Mouse (Mus musculus) embryonic facial prominence, embryonic 13.5 days (tissue): ENCODE results near the gene Borcs6. TPM values are rescaled to one million over a fixed set of nuclear protein-coding genes. Genes with fewer than 3 reads are reported as not detected.

ENCODE experiments used
- ATAC-seq: fragments of 200-750 bp; cut with Nextera tagmentation; 2 replicates; pipeline ENCODE4 v1.8.0; 2017; ENCODE audit warnings: low read depth; ENCODE audit not compliant: insufficient number of reproducible peaks, insufficient read depth, low FRiP score, low TSS enrichment
- H3K27ac ChIP-seq: fragments of 300-500 bp; sonication (generic); 2 replicates; pipeline ENCODE4 v1.5.1; 2015; ENCODE audit warnings: moderate library complexity, mild to moderate bottlenecking, inconsistent platforms
- H3K27me3 ChIP-seq: fragments of 300-500 bp; sonication (generic); 2 replicates; pipeline ENCODE4 v1.6.1; 2015; ENCODE audit warnings: mild to moderate bottlenecking, inconsistent platforms
- H3K36me3 ChIP-seq: fragments of 300-500 bp; sonication (generic); 2 replicates; pipeline ENCODE4 v1.6.1; 2015; ENCODE audit warnings: mild to moderate bottlenecking, inconsistent platforms
- H3K4me1 ChIP-seq: fragments of 300-500 bp; sonication (generic); 2 replicates; pipeline ENCODE4 v1.6.1; 2015; ENCODE audit warnings: inconsistent platforms
- H3K4me2 ChIP-seq: fragments of 300-500 bp; sonication (generic); 2 replicates; pipeline ENCODE4 v1.6.1; 2015; ENCODE audit warnings: moderate library complexity, mild to moderate bottlenecking, inconsistent platforms
- H3K4me3 ChIP-seq: fragments of 300-500 bp; sonication (generic); 2 replicates; pipeline ENCODE4 v1.5.1; 2015; ENCODE audit warnings: mild to moderate bottlenecking, inconsistent platforms
- H3K9ac ChIP-seq: fragments of 300-500 bp; sonication (generic); 2 replicates; pipeline ENCODE4 v1.6.1; 2015; ENCODE audit warnings: mild to moderate bottlenecking, inconsistent platforms
- H3K9me3 ChIP-seq: fragments of 300-500 bp; sonication (generic); 2 replicates; pipeline ENCODE4 v1.6.1; 2016; ENCODE audit warnings: inconsistent platforms
- WGBS: fragments of 180-500 bp; shearing (Covaris S2); methylation state at CpG from one replicate; pipeline ENCODE4 v1.1.7; 2015; ENCODE audit warnings: mixed read lengths; 5-methylcytosine and 5-hydroxymethylcytosine counted together
- polyA plus RNA-seq: library from polyadenylated mRNA; unstranded; fragments of >200 nt; fragmentation: Nextera tagmentation; extraction: Ambion mirVana; gene quantifications from 2 replicates; pipeline ENCODE4 v1.2.1, GENCODE M21; 2015

Borcs6 gene
- polyA plus RNA-seq, 1 experiment from 2014 or later: 10.3 TPM

GRCm38 (mm10) chr11:69035411-69035810 lies 24.1 kb upstream of the Borcs6 start:
- peak overlapping the region; percentile 60 for H3K4me2 ChIP-seq
- no peak overlapping the region for H3K4me3 ChIP-seq
- H3K9ac ChIP-seq: no peak overlapping the region
- 83% methylated on average over 9 of the region's 9 CpGs for whole genome bisulfite sequencing
- no peaks in the 10 kb centered on the region for H3K27me3 ChIP-seq
- no peaks in the 10 kb centered on the region for H3K9me3 ChIP-seq
- peaks cover 32% of the 10 kb centered on the region for H3K4me1 ChIP-seq
- H3K36me3 ChIP-seq: peaks cover 49% of the 10 kb centered on the region
- peak overlapping the region; percentile 64 for H3K27ac ChIP-seq
- ATAC-seq: no peak

- peak overlapping the region; percentile 64 for H3K27ac ChIP-seq
- peaks cover 32% of the 10 kb centered on the region for H3K4me1 ChIP-seq
- H3K36me3 ChIP-seq: peaks cover 44% of the 10 kb centered on the region
- peak overlapping the region; percentile 60 for H3K4me2 ChIP-seq
- no peak for ATAC-seq
- H3K9me3 ChIP-seq: no peaks in the 10 kb centered on the region
- H3K9ac ChIP-seq: no peak overlapping the region; the same call in 1 of the 2 replicates
- H3K4me3 ChIP-seq: peak overlapping the region; percentile 78
- 6% methylated on average over 8 of the region's 8 CpGs for WGBS
- no peaks in the 10 kb centered on the region for H3K27me3 ChIP-seq
Measured at GRCm38 (mm10) chr11:69035849-69036248, 23.7 kb upstream of the Borcs6 start.

GRCm38 (mm10) chr11:69036486-69037230 lies 22.9 kb upstream of the Borcs6 start:
- no peaks in the 10 kb centered on the region for H3K27me3 ChIP-seq
- peak overlapping the region; percentile 82 for H3K9ac ChIP-seq
- peaks cover 36% of the 10 kb centered on the region for H3K36me3 ChIP-seq
- no peak for ATAC-seq
- H3K4me3 ChIP-seq: peak overlapping the region; percentile 78
- no peaks in the 10 kb centered on the region for H3K9me3 ChIP-seq
- 9% methylated on average over 20 of the region's 20 CpGs for WGBS
- peaks cover 32% of the 10 kb centered on the region for H3K4me1 ChIP-seq
- H3K4me2 ChIP-seq: peak overlapping the region; percentile 60
- H3K27ac ChIP-seq: peak overlapping the region; percentile 85

GRCm38 (mm10) chr11:69037231-69038061 lies 22.1 kb upstream of the Borcs6 start:
- ATAC-seq: no peak
- H3K9ac ChIP-seq: peak overlapping the region; percentile 82
- WGBS: under 1% methylated on average over 34 of the region's 34 CpGs

GRCm38 (mm10) chr11:69038173-69038572 lies 21.3 kb upstream of the Borcs6 start:
- 68% methylated on average over 5 of the region's 5 CpGs for WGBS
- no peak for ATAC-seq
- Histone ChIP-seq H3K27me3 (no peaks in the 10 kb centered on the region), H3K36me3 (peaks cover 23% of the 10 kb centered on the region), H3K9ac (no peak overlapping the region), H3K27ac (0 out of 2 replicates have a peak overlapping the region, but pooled peaks have one; percentile 13), H3K4me3 (peak overlapping the region; percentile 78; the same call in 1 of the 2 replicates), H3K9me3 (no peaks in the 10 kb centered on the region), H3K4me2 (peak overlapping the region; percentile 65), H3K4me1 (peaks cover 32% of the 10 kb centered on the region)

More at GRCm38 (mm10) chr11:69037231-69038061, 22.1 kb upstream of the Borcs6 start:
- H3K27me3 ChIP-seq: no peaks in the 10 kb centered on the region
- peak overlapping the region; percentile 78 for H3K4me3 ChIP-seq
- H3K27ac ChIP-seq: peak overlapping the region; percentile 85
- peak overlapping the region; percentile 60 for H3K4me2 ChIP-seq
- peaks cover 32% of the 10 kb centered on the region for H3K4me1 ChIP-seq
- peaks cover 30% of the 10 kb centered on the region for H3K36me3 ChIP-seq
- no peaks in the 10 kb centered on the region for H3K9me3 ChIP-seq

GRCm38 (mm10) chr11:69045531-69046394 lies 13.8 kb upstream of the Borcs6 start, which contains the start of gene Aurkb:
TSS of gene Aurkb (plus strand) at chr11:69045647.
- H3K36me3 ChIP-seq: peaks cover 31% of the 10 kb centered on the region
- H3K27me3 ChIP-seq: no peaks in the 10 kb centered on the region
- peaks cover 32% of the 10 kb centered on the region for H3K4me1 ChIP-seq
- ATAC-seq: peak; percentile 59
- H3K27ac ChIP-seq: peak within 1 kb of the TSS; percentile 87
- H3K4me2 ChIP-seq: peak within 1 kb of the TSS; percentile 88
- H3K9ac ChIP-seq: peak within 1 kb of the TSS; percentile 85
- H3K4me3 ChIP-seq: peak within 1 kb of the TSS; percentile 86
- under 1% methylated on average over 54 of the region's 54 CpGs for WGBS
- no peaks in the 10 kb centered on the region for H3K9me3 ChIP-seq

- peaks cover 32% of the 10 kb centered on the region for H3K4me1 ChIP-seq
- H3K4me2 ChIP-seq: peak overlapping the region; percentile 88
- H3K36me3 ChIP-seq: peaks cover 36% of the 10 kb centered on the region
- H3K4me3 ChIP-seq: peak overlapping the region; percentile 86
- no peak overlapping the region for H3K27ac ChIP-seq
- no peaks in the 10 kb centered on the region for H3K27me3 ChIP-seq
- ATAC-seq: no peak
- no peaks in the 10 kb centered on the region for H3K9me3 ChIP-seq
- WGBS: 15% methylated on average over 9 of the region's 9 CpGs
- peak overlapping the region; percentile 85 for H3K9ac ChIP-seq
Measured at GRCm38 (mm10) chr11:69046395-69046774, 13.1 kb upstream of the Borcs6 start.

- Histone ChIP-seq H3K4me2 (peak overlapping the region; percentile 88), H3K27ac (no peak overlapping the region), H3K36me3 (peaks cover 40% of the 10 kb centered on the region), H3K27me3 (no peaks in the 10 kb centered on the region), H3K4me1 (peaks cover 32% of the 10 kb centered on the region), H3K9me3 (no peaks in the 10 kb centered on the region), H3K4me3 (peak overlapping the region; percentile 86; the same call in 1 of the 2 replicates), H3K9ac (peak overlapping the region; percentile 32; the same call in 1 of the 2 replicates)
- 87% methylated on average over 12 of the region's 12 CpGs for WGBS
- ATAC-seq: no peak
Measured at GRCm38 (mm10) chr11:69047592-69047991, 11.9 kb upstream of the Borcs6 start.

GRCm38 (mm10) chr11:69048151-69048550 lies 11.4 kb upstream of the Borcs6 start:
- no peak overlapping the region for H3K27ac ChIP-seq
- H3K4me3 ChIP-seq: no peak overlapping the region
- ATAC-seq: no peak
- no peaks in the 10 kb centered on the region for H3K9me3 ChIP-seq
- 93% methylated on average over 14 of the region's 14 CpGs for WGBS
- H3K27me3 ChIP-seq: no peaks in the 10 kb centered on the region
- peaks cover 43% of the 10 kb centered on the region for H3K36me3 ChIP-seq
- H3K4me2 ChIP-seq: 0 out of 2 replicates have a peak overlapping the region, but pooled peaks have one; percentile 88
- peak overlapping the region; percentile 22; the same call in 1 of the 2 replicates for H3K9ac ChIP-seq
- H3K4me1 ChIP-seq: peaks cover 32% of the 10 kb centered on the region

GRCm38 (mm10) chr11:69050748-69051147 lies 8.8 kb upstream of the Borcs6 start:
- no peak overlapping the region for H3K4me2 ChIP-seq
- WGBS: 94% methylated on average over 8 of the region's 8 CpGs
- peaks cover 56% of the 10 kb centered on the region for H3K36me3 ChIP-seq

GRCm38 (mm10) chr11:69051771-69052170 lies 7.7 kb upstream of the Borcs6 start:
- peaks cover 56% of the 10 kb centered on the region for H3K36me3 ChIP-seq
- no peak for ATAC-seq
- H3K4me2 ChIP-seq: no peak overlapping the region
- 87% methylated on average over 4 of the region's 4 CpGs for WGBS
- H3K27me3 ChIP-seq: no peaks in the 10 kb centered on the region
- no peak overlapping the region for H3K9ac ChIP-seq
- H3K9me3 ChIP-seq: no peaks in the 10 kb centered on the region
- H3K4me3 ChIP-seq: no peak overlapping the region
- no peak overlapping the region for H3K27ac ChIP-seq
- H3K4me1 ChIP-seq: peaks cover 25% of the 10 kb centered on the region

More at GRCm38 (mm10) chr11:69050748-69051147, 8.8 kb upstream of the Borcs6 start:
- no peak overlapping the region for H3K4me3 ChIP-seq
- no peak for ATAC-seq
- peaks cover 32% of the 10 kb centered on the region for H3K4me1 ChIP-seq
- no peaks in the 10 kb centered on the region for H3K27me3 ChIP-seq
- no peaks in the 10 kb centered on the region for H3K9me3 ChIP-seq
- H3K9ac ChIP-seq: no peak overlapping the region
- H3K27ac ChIP-seq: no peak overlapping the region
